Mouse (Mus musculus) myocyte (in vitro differentiated cells): ENCODE measurements around the gene Tmem198b. TPM values are rescaled to one million over a fixed set of nuclear protein-coding genes. Genes with fewer than 3 reads are reported as not detected.

ENCODE experiments used
- H3K27me3 ChIP-seq: one replicate; pipeline ENCODE4 v1.6.1; 2011; ENCODE audit not compliant: control insufficient read depth, insufficient read depth, insufficient read length
- H3K36me3 ChIP-seq: one replicate; pipeline ENCODE4 v1.6.1; 2011; ENCODE audit not compliant: control insufficient read depth, insufficient read depth
- H3K4me2 ChIP-seq: one replicate; pipeline ENCODE4 v1.6.1; 2011; ENCODE audit warnings: low read depth, control low read depth
- H3K4me3 ChIP-seq: one replicate; pipeline ENCODE4 v1.5.1; 2011; ENCODE audit warnings: mild to moderate bottlenecking, control low read depth, moderate library complexity
- H3K79me2 ChIP-seq: one replicate; pipeline ENCODE4 v1.6.1; 2011; ENCODE audit not compliant: control insufficient read depth, insufficient read depth
- H3ac ChIP-seq: one replicate; pipeline ENCODE4 v1.6.1; 2011; ENCODE audit not compliant: control insufficient read depth, insufficient read length
- CEBPB ChIP-seq: IDR thresholded peaks from 2 replicates; pipeline ENCODE4 v1.6.1; 2011; ENCODE audit warnings: mild to moderate bottlenecking, moderate library complexity; ENCODE audit not compliant: poor library complexity, insufficient read depth, severe bottlenecking
- E2F4 ChIP-seq: IDR thresholded peaks from one replicate; pipeline ENCODE4 v1.6.1; 2011; ENCODE audit warnings: mild to moderate bottlenecking, control low read depth, moderate library complexity; ENCODE audit not compliant: insufficient read depth
- MAX ChIP-seq: IDR thresholded peaks from one replicate; pipeline ENCODE4 v1.6.1; 2011; ENCODE audit warnings: low read depth, mild to moderate bottlenecking, control low read depth
- MYOD1 ChIP-seq, 3 experiments: IDR thresholded peaks; one replicate each; pipeline ENCODE4 v1.6.1; 2011; ENCODE audit warnings: control low read depth in 2 of 3, low read depth in 2 of 3, mild to moderate bottlenecking in 2 of 3, moderate library complexity in 1 of 3; ENCODE audit not compliant: insufficient read length in 2 of 3, control insufficient read depth in 1 of 3
- MYOG ChIP-seq, 3 experiments: IDR thresholded peaks; one replicate each; pipeline ENCODE4 v1.6.1; 2011; ENCODE audit warnings: control low read depth in 2 of 3, low read depth in 2 of 3, mild to moderate bottlenecking in 2 of 3; ENCODE audit not compliant: insufficient read length in 2 of 3, control insufficient read depth in 1 of 3, insufficient read depth in 1 of 3
- POLR2A ChIP-seq: IDR thresholded peaks from one replicate; pipeline ENCODE4 v1.6.1; 2011; ENCODE audit warnings: low read depth, mild to moderate bottlenecking, control low read depth, moderate library complexity; ENCODE audit not compliant: insufficient read length
- POLR2AphosphoS2 ChIP-seq: IDR thresholded peaks from one replicate; pipeline ENCODE4 v1.6.1; 2011; ENCODE audit warnings: low read depth, control low read depth; ENCODE audit not compliant: insufficient read length
- REST ChIP-seq: IDR thresholded peaks from one replicate; pipeline ENCODE4 v1.6.1; 2011; ENCODE audit warnings: mild to moderate bottlenecking, control low read depth, moderate library complexity; ENCODE audit not compliant: insufficient read depth, insufficient read length
- SRF ChIP-seq: IDR thresholded peaks from one replicate; pipeline ENCODE4 v1.6.1; 2011; ENCODE audit warnings: low read depth; ENCODE audit not compliant: control insufficient read depth, insufficient read length
- TCF12 ChIP-seq: IDR thresholded peaks from one replicate; pipeline ENCODE4 v1.6.1; 2011; ENCODE audit warnings: mild to moderate bottlenecking, control low read depth; ENCODE audit not compliant: poor library complexity, insufficient read depth, severe bottlenecking
- TCF3 ChIP-seq: IDR thresholded peaks from one replicate; pipeline ENCODE4 v1.6.1; 2011; ENCODE audit warnings: low read depth, control low read depth; ENCODE audit not compliant: insufficient read length
- USF1 ChIP-seq: IDR thresholded peaks from one replicate; pipeline ENCODE4 v1.6.1; 2011; ENCODE audit warnings: low read depth, mild to moderate bottlenecking, control low read depth, moderate library complexity
- polyA plus RNA-seq: library from polyadenylated mRNA; unstranded; fragments of >200 nt; fragmentation: generic; extraction: Trizol; gene quantifications from one replicate; pipeline ENCODE4 v1.2.1, GENCODE M21; 2012; ENCODE audit warnings: missing spikeins

Gene Tmem198b
- polyA plus RNA-seq, 1 experiment, result 18.7 TPM

GRCm38 (mm10) chr10:128778441-128778840 is 25.7 kb downstream of the Tmem198b start:
- Histone ChIP-seq H3K79me2 (no peaks in the 10 kb centered on the region), H3K4me3 (no peak overlapping the region), H3K4me2 (no peak overlapping the region), H3K27me3 (no peaks in the 10 kb centered on the region), H3K36me3 (no peaks in the 10 kb centered on the region), H3ac (no peak overlapping the region)
- TF ChIP-seq MYOD1 (IDR thresholded peaks at IDR 0.05; ENCODE audit: control insufficient read depth in 1 of 3, insufficient read length in 2 of 3, low read depth in 2 of 3) (no peak), MAX (no peak), USF1 (no peak), CEBPB (no peak), REST (no peak), E2F4 (no peak)

- no peak overlapping the region for H3ac ChIP-seq
- no peaks in the 10 kb centered on the region for H3K36me3 ChIP-seq
- TF ChIP-seq MAX (no peak), SRF (no peak), E2F4 (no peak), CEBPB (no peak), MYOD1 (IDR thresholded peaks at IDR 0.05; ENCODE audit: control insufficient read depth in 1 of 3, insufficient read length in 2 of 3, low read depth in 2 of 3) (no peak), TCF3 (no peak), MYOG (IDR thresholded peaks at IDR 0.05; ENCODE audit: control insufficient read depth in 1 of 3, insufficient read depth in 1 of 3, insufficient read length in 2 of 3, low read depth in 2 of 3) (no peak), POLR2AphosphoS2 (no peak), TCF12 (no peak), POLR2A (no peak), USF1 (no peak), REST (no peak)
These were observed 30.5 kb downstream of the Tmem198b start for GRCm38 (mm10) chr10:128773685-128774084.

GRCm38 (mm10) chr10:128772895-128773294 is 31.3 kb downstream of the Tmem198b start:
- Histone ChIP-seq H3K36me3 (no peaks in the 10 kb centered on the region), H3K4me3 (no peak overlapping the region), H3K79me2 (no peaks in the 10 kb centered on the region), H3K4me2 (no peak overlapping the region), H3K27me3 (no peaks in the 10 kb centered on the region), H3ac (no peak overlapping the region)
- TF ChIP-seq MYOD1 (IDR thresholded peaks at IDR 0.05; ENCODE audit: control insufficient read depth in 1 of 3, insufficient read length in 2 of 3, low read depth in 2 of 3), result no peak
- TF ChIP-seq REST, result no peak
- no peak for TF ChIP-seq TCF3
- TF ChIP-seq CEBPB, result no peak
- TF ChIP-seq MYOG (IDR thresholded peaks at IDR 0.05; ENCODE audit: control insufficient read depth in 1 of 3, insufficient read depth in 1 of 3, insufficient read length in 2 of 3, low read depth in 2 of 3), result no peak
- TF ChIP-seq MAX, result no peak
- TF ChIP-seq TCF12, result no peak
- no peak for TF ChIP-seq E2F4
- TF ChIP-seq SRF, result no peak
- no peak for TF ChIP-seq POLR2A
- TF ChIP-seq USF1, result no peak
- TF ChIP-seq POLR2AphosphoS2, result no peak

More at GRCm38 (mm10) chr10:128773685-128774084, 30.5 kb downstream of the Tmem198b start:
- H3K4me3 ChIP-seq, result no peak overlapping the region
- H3K79me2 ChIP-seq, result no peaks in the 10 kb centered on the region
- no peak overlapping the region for H3K4me2 ChIP-seq
- H3K27me3 ChIP-seq, result no peaks in the 10 kb centered on the region

Other genes starting within 250 kb of the Tmem198b start
- 127 TPM for gene Pa2g4, start 238.4 kb downstream of the Tmem198b start, polyA plus RNA-seq
- gene Erbb3, start 214.7 kb downstream of the Tmem198b start, polyA plus RNA-seq, result 23.3 TPM
- 1,658 TPM for gene Rps26, start 177.6 kb downstream of the Tmem198b start, polyA plus RNA-seq
- 0.04 TPM for gene Ikzf4, start 158.4 kb downstream of the Tmem198b start, polyA plus RNA-seq
- gene Suox, start 130.3 kb downstream of the Tmem198b start, polyA plus RNA-seq, result 23.3 TPM
- 76.3 TPM for gene Rab5b, start 108.1 kb downstream of the Tmem198b start, polyA plus RNA-seq
- 0.17 TPM for gene Pmel, start 100.2 kb downstream of the Tmem198b start, polyA plus RNA-seq
- gene Cdk2, start 99.3 kb downstream of the Tmem198b start, polyA plus RNA-seq, result 39.9 TPM
- gene Dgka, start 59.5 kb downstream of the Tmem198b start, polyA plus RNA-seq, result 13.2 TPM
- gene Pym1, start 56.5 kb downstream of the Tmem198b start, polyA plus RNA-seq, result 32.6 TPM
- gene Mmp19, start 13.5 kb downstream of the Tmem198b start, polyA plus RNA-seq, result 12.1 TPM
- 39.0 TPM for gene Dnajc14, start 308 bp downstream of the Tmem198b start, polyA plus RNA-seq
- 40.8 TPM for gene Sarnp, start 13.0 kb upstream of the Tmem198b start, polyA plus RNA-seq
- 19.2 TPM for gene Ormdl2, start 17.3 kb upstream of the Tmem198b start, polyA plus RNA-seq
- gene Gdf11, start 87.3 kb upstream of the Tmem198b start, polyA plus RNA-seq, result 17.9 TPM
- gene Cd63, start 96.6 kb upstream of the Tmem198b start, polyA plus RNA-seq, result 2,403 TPM
- 63.3 TPM for gene Rdh5, start 118.5 kb upstream of the Tmem198b start, polyA plus RNA-seq
- gene Bloc1s1, start 119.7 kb upstream of the Tmem198b start, polyA plus RNA-seq, result 238 TPM
- gene Itga7, start 129.4 kb upstream of the Tmem198b start, polyA plus RNA-seq, result 635 TPM
- 0.71 TPM for gene Mettl7b, start 156.6 kb upstream of the Tmem198b start, polyA plus RNA-seq
- gene Olfr9, start 185.1 kb upstream of the Tmem198b start, polyA plus RNA-seq, result not detected
- 0.05 TPM for gene Olfr763, start 206.4 kb upstream of the Tmem198b start, polyA plus RNA-seq
- 0.01 TPM for gene Olfr764-ps1, start 235.5 kb upstream of the Tmem198b start, polyA plus RNA-seq
- not detected for gene Olfr765, start 245.6 kb upstream of the Tmem198b start, polyA plus RNA-seq